Mouse (Mus musculus): ENCODE measurements around the gene Gda.

Gene Gda

GRCm38 (mm10) chr19:21440841-21441240 is 32.4 kb downstream of the Gda start:
- no peak for DNase-seq

GRCm38 (mm10) chr19:21439141-21439737 is 34.0 kb downstream of the Gda start:
- no peak for DNase-seq

GRCm38 (mm10) chr19:21436566-21436965 is 36.7 kb downstream of the Gda start:
- DNase-seq: no peak

- no peak for DNase-seq
Observed at GRCm38 (mm10) chr19:21433348-21433747, 39.9 kb downstream of the Gda start.

- no peak for DNase-seq
Observed at GRCm38 (mm10) chr19:21432879-21433278, 40.4 kb downstream of the Gda start.

- DNase-seq: no peak
Observed at GRCm38 (mm10) chr19:21432286-21432685, 41.0 kb downstream of the Gda start.

GRCm38 (mm10) chr19:21425391-21425790 is 47.9 kb downstream of the Gda start:
- DNase-seq: no peak

- DNase-seq: no peak
Observed at GRCm38 (mm10) chr19:21423731-21424130, 49.5 kb downstream of the Gda start.

- DNase-seq: no peak
Observed at GRCm38 (mm10) chr19:21418418-21418817, 54.8 kb downstream of the Gda start.

GRCm38 (mm10) chr19:21415377-21415776 is 57.9 kb downstream of the Gda start:
- no peak for DNase-seq

- no peak for DNase-seq
Observed at GRCm38 (mm10) chr19:21409178-21409577, 64.1 kb downstream of the Gda start.

- no peak for DNase-seq
Observed at GRCm38 (mm10) chr19:21407363-21407762, 65.9 kb downstream of the Gda start.

GRCm38 (mm10) chr19:21397994-21398393 is 75.3 kb downstream of the Gda start:
- no peak for DNase-seq

- DNase-seq: no peak
Observed at GRCm38 (mm10) chr19:21396364-21396763, 76.9 kb downstream of the Gda start.

GRCm38 (mm10) chr19:21390904-21391303 is 82.3 kb downstream of the Gda start:
- DNase-seq: no peak

- DNase-seq: no peak
Observed at GRCm38 (mm10) chr19:21386842-21387241, 86.4 kb downstream of the Gda start.

GRCm38 (mm10) chr19:21384231-21384630 is 89.0 kb downstream of the Gda start:
- DNase-seq: no peak

GRCm38 (mm10) chr19:21383491-21384226 is 89.6 kb downstream of the Gda start:
- no peak for DNase-seq

- no peak for DNase-seq
Observed at GRCm38 (mm10) chr19:21381696-21382095, 91.5 kb downstream of the Gda start.

GRCm38 (mm10) chr19:21379195-21379594 is 94.0 kb downstream of the Gda start:
- DNase-seq: no peak

GRCm38 (mm10) chr19:21376445-21377218 is 96.6 kb downstream of the Gda start:
- no peak for DNase-seq

GRCm38 (mm10) chr19:21373073-21373755 is 100.0 kb downstream of the Gda start:
- no peak for DNase-seq

GRCm38 (mm10) chr19:21372395-21373072 is 100.7 kb downstream of the Gda start:
- no peak for DNase-seq

All from layer of hippocampus, adult 9-11 months (tissue).